Mouse (Mus musculus) R1 (cell line): ENCODE measurements around the gene Sult2b1.

ENCODE experiments used
- DNase-seq: peaks from one replicate; pipeline ENCODE4 v3.0.0-alpha.2; 2018; ENCODE audit warnings: low read depth, low spot score

Gene Sult2b1

DNA sequence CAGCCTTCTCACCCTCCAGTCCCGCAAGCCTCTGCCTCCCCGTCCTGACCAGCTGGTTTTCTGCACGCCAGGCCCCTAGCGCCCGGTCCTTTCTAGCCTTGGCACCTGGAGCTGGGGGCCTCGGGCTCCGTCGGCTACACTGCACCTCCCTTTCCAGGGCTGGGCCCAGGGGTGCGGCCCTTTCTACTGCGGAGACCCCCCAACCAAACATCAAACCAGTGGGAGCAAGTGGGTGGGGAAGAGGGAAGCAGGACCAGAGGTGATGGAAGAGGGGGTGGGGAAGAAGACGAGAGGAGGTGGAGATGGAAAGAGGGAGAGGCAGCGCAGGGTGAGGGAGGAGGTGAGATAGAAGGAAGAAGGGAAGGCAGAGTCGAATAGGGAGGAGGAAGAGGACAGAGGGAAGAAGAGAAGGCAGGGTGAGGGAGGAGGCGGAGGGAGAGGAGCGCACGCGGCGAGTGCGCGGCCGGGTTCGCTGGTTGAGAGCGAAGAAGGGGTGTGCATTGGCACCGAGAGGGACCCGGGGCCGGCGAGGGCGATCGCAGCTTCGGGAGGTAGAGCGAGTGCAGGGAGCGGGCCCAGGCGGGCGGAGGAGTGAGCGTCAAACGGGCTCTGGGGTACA is 84.8 kb downstream of the Sult2b1 start, which contains the start of gene Car11:
Car11 (plus strand) TSS at position 321 of the 619 bp plus-strand sequence.
- DNase-seq: no peak

DNA sequence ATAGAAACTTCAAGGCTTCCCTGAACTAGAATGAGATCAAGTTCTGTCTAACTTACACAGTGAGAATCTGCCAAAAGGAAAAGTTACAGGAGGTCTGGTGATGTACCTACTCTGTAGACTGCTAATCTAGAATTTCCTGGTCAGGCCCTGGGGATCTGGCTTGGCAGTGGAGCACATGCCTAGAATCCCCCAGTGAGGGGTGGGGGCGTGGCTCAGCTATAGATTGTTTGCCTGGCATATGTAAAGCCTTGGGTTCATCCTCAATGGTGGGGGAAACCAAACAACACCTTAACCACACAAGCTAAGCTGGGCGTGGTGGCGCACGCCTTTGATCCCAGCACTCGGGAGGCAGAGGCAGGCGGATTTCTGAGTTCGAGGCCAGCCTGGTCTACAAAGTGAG is 86.6 kb downstream of the Sult2b1 start:
- no peak for DNase-seq

DNA sequence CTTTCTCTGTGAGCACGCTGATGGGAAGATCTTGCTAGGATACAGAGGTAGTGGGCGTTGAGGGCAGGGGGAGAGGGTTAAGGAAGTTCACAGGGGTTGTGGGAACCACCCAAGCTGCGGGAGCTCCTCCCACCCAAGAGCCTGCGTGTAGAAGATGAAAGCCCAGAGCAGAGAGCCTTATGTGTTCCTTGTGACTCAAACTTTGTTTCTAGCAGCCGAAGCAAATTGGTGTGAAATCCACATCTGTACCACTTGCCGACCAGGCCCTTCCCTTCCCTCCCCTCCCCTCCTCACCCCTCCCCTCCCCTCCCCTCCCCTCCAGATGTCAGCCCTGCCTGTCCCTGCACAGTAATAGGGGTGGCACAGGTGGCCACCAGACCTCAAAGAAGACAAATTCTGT is 89.4 kb downstream of the Sult2b1 start:
- DNase-seq: no peak

- peak; percentile 67 for DNase-seq
These were observed 90.4 kb downstream of the Sult2b1 start, which contains the start of gene Sec1 for GRCm38 (mm10) chr7:45693921-45694591. Gene Sec1 (minus strand): TSS chr7:45694402.

GRCm38 (mm10) chr7:45692364-45692763 is 92.1 kb downstream of the Sult2b1 start:
- no peak for DNase-seq

- no peak for DNase-seq
These were observed 94.7 kb downstream of the Sult2b1 start for GRCm38 (mm10) chr7:45689800-45690199.

DNA sequence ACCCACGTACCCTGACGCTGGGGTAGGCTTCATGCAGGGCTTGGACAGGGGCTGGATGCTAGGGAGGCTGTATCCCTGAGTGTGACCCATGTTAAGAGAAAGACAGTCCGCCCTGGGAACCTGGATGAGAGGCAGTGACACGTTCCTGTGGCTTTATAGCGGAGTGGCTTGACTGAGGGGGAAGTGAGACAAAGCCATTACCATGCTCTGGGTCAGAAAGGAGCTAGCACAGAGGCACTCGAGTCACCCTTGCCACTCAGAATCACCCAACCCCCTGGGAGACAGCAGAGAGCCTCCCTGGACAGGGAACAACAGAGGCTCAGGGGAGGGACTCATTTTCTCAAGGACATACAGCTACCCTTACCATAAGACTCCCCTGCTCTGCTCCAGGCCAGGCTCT is 95.4 kb downstream of the Sult2b1 start:
- DNase-seq: no peak

DNA sequence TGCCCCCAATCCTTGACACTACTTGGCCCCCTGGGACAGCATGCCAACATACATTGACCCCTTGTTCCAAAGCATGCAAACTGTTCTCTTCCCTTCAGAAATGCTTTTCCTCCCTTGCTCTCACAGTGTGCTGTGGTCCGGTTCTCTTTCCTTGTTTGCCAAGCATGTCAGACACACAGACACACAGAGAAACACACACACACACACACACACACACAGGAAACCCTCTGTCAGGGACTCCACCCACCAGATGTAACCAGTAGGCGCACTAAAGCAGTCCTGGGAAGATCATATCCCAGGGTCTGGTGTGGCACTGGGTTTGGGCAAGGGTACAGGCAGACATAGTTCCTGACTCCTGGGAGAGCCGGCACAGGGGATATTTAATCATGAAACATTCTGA is 97.6 kb downstream of the Sult2b1 start:
- DNase-seq: no peak

DNA sequence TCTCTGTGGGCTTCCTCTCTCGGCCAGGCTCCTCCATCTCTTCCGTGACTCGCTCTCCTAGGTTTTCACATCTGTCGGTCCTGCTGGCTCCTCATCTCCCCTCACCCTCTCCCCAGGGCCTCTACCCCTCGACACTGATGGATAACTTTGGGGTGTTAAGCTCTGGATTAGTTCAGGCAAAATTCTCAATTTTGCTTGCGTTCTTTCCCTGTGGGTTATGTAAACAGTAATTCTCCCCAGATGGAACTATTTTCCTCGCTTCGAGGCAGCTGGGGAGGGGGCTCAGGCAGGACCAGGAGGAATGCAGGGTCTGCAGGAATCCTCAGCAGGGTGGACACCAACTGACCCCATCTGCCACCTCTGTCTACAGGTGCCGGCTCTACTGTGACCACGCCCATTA is 98.7 kb downstream of the Sult2b1 start:
- DNase-seq: no peak

DNA sequence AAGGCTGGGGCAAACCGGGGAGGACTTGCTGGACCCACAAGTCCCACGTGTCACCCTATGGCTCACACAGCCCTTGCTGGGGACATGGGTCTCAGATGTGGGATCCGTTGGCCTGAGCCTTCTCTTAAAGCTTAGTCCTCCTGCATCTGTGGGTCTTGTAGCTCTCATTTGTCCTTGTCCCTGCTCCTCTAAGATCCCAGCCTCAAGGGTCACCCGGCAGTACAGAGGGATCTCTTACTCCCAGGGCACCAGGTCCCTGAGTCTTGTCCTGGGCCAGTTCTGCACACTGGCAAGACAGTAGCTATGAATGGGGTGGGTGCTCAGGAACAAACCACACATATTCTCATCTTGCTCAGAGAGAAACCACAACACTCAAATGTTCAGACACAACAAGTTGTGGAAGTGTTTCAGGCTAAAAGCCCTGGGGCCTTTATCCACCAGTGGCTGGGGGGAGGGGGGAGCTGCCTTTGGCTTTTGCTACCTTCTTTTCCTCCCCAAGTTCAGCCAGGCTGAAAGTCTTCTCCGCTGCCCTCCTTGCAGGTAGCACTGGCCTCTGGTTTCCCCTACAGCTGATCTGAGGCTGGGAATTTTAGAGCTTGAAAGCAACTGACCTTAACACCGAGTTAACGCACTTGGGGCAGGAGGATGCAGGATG is 100.9 kb downstream of the Sult2b1 start, which contains the start of gene Ntn5:
Ntn5 (plus strand) TSS at position 627 of the 655 bp plus-strand sequence.
- no peak for DNase-seq

GRCm38 (mm10) chr7:45682144-45683126 is 102.0 kb downstream of the Sult2b1 start:
- DNase-seq: peak; percentile 93

GRCm38 (mm10) chr7:45681046-45681736 is 103.3 kb downstream of the Sult2b1 start:
- DNase-seq: no peak
